Mouse (Mus musculus) erythroblast, embryonic 14.5 days (primary cell): ENCODE measurements around the gene Shld2.

Source experiments
- GATA1 ChIP-seq: IDR thresholded peaks from 2 replicates; pipeline ENCODE4 v1.6.1; 2012; ENCODE audit warnings: low read length, inconsistent platforms, mixed read lengths
- TAL1 ChIP-seq: IDR thresholded peaks from 3 replicates; pipeline ENCODE4 v1.6.1; 2012; ENCODE audit warnings: low read length, inconsistent platforms, mixed read lengths

- TF ChIP-seq GATA1, result no peak
- no peak for TF ChIP-seq TAL1
These were observed 30.6 kb downstream of the Shld2 start for GRCm38 (mm10) chr14:34279726-34280125.
